Mouse (Mus musculus): ENCODE measurements around the gene Ntng2. TPM values are rescaled to one million over a fixed set of nuclear protein-coding genes. Genes with fewer than 3 reads are reported as not detected.

The Ntng2 gene
- polyA plus RNA-seq, 1 experiment from 2014 or later: 4.3 TPM

GRCm38 (mm10) chr2:29246275-29246674 is 6.5 kb downstream of the Ntng2 start:
- ATAC-seq (ENCODE audit: low FRiP score, low TSS enrichment): no peak
- Histone ChIP-seq H3K27me3 (ENCODE audit: control insufficient read depth, insufficient read depth, low read length) (peaks cover 51% of the 10 kb centered on the region), H3K9ac (ENCODE audit: low read depth, low read length) (no peak overlapping the region), H3K4me2 (replicated peaks; ENCODE audit: low read depth, low read length) (no peak overlapping the region), H3K36me3 (ENCODE audit: control insufficient read depth, insufficient read depth, low read length) (no peaks in the 10 kb centered on the region), H3K27ac (ENCODE audit: low read depth, low read length) (no peak overlapping the region), H3K4me1 (ENCODE audit: control insufficient read depth, insufficient read depth, low read length) (peaks cover 12% of the 10 kb centered on the region), H3K9me3 (ENCODE audit: control insufficient read depth, low read length) (no peaks in the 10 kb centered on the region), H3K4me3 (ENCODE audit: low read length) (no peak overlapping the region)
- 64% methylated on average over 3 of the region's 3 CpGs for WGBS

GRCm38 (mm10) chr2:29245341-29245779 is 7.4 kb downstream of the Ntng2 start:
- 27% methylated on average over 10 of the region's 10 CpGs for WGBS
- ATAC-seq (ENCODE audit: low FRiP score, low TSS enrichment): no peak; the same call in 1 of the 2 replicates
- Histone ChIP-seq H3K4me2 (replicated peaks; ENCODE audit: low read depth, low read length) (no peak overlapping the region), H3K27me3 (ENCODE audit: control insufficient read depth, insufficient read depth, low read length) (peaks cover 46% of the 10 kb centered on the region), H3K36me3 (ENCODE audit: control insufficient read depth, insufficient read depth, low read length) (no peaks in the 10 kb centered on the region), H3K27ac (ENCODE audit: low read depth, low read length) (no peak overlapping the region), H3K9ac (ENCODE audit: low read depth, low read length) (no peak overlapping the region), H3K9me3 (ENCODE audit: control insufficient read depth, low read length) (no peaks in the 10 kb centered on the region), H3K4me1 (ENCODE audit: control insufficient read depth, insufficient read depth, low read length) (peaks cover 5% of the 10 kb centered on the region; the same call in 1 of the 2 replicates), H3K4me3 (ENCODE audit: low read length) (no peak overlapping the region)

- 70% methylated on average over 17 of the region's 17 CpGs for WGBS
- peaks cover 6% of the 10 kb centered on the region; the same call in 1 of the 2 replicates for H3K27me3 ChIP-seq (ENCODE audit: control insufficient read depth, insufficient read depth, low read length)
- no peak overlapping the region for H3K4me3 ChIP-seq (ENCODE audit: low read length)
- H3K36me3 ChIP-seq (ENCODE audit: control insufficient read depth, insufficient read depth, low read length): no peaks in the 10 kb centered on the region
- ATAC-seq (ENCODE audit: low FRiP score, low TSS enrichment): no peak
- H3K9me3 ChIP-seq (ENCODE audit: control insufficient read depth, low read length): no peaks in the 10 kb centered on the region
- 0 out of 2 replicates have a peak, but pooled peaks cover under 1% of the 10 kb centered on the region for H3K4me1 ChIP-seq (ENCODE audit: control insufficient read depth, insufficient read depth, low read length)
- no peak overlapping the region for H3K9ac ChIP-seq (ENCODE audit: low read depth, low read length)
- H3K4me2 ChIP-seq (replicated peaks; ENCODE audit: low read depth, low read length): no peak overlapping the region
- H3K27ac ChIP-seq (ENCODE audit: low read depth, low read length): no peak overlapping the region
These were observed 13.5 kb downstream of the Ntng2 start for GRCm38 (mm10) chr2:29239329-29239728.

- H3K4me2 ChIP-seq (replicated peaks; ENCODE audit: low read depth, low read length): no peak overlapping the region
- 0 out of 2 replicates have a peak, but pooled peaks cover 3% of the 10 kb centered on the region for H3K4me1 ChIP-seq (ENCODE audit: control insufficient read depth, insufficient read depth, low read length)
- ATAC-seq (ENCODE audit: low FRiP score, low TSS enrichment): no peak
- no peak overlapping the region for H3K27ac ChIP-seq (ENCODE audit: low read depth, low read length)
- 17% methylated on average over 4 of the region's 4 CpGs for WGBS
- H3K36me3 ChIP-seq (ENCODE audit: control insufficient read depth, insufficient read depth, low read length): no peaks in the 10 kb centered on the region
- H3K9ac ChIP-seq (ENCODE audit: low read depth, low read length): no peak overlapping the region
- H3K9me3 ChIP-seq (ENCODE audit: control insufficient read depth, low read length): no peaks in the 10 kb centered on the region
- no peak overlapping the region for H3K4me3 ChIP-seq (ENCODE audit: low read length)
- peaks cover 6% of the 10 kb centered on the region; the same call in 1 of the 2 replicates for H3K27me3 ChIP-seq (ENCODE audit: control insufficient read depth, insufficient read depth, low read length)
These were observed 15.2 kb downstream of the Ntng2 start for GRCm38 (mm10) chr2:29237623-29238022.

- no peak overlapping the region for H3K4me2 ChIP-seq (replicated peaks; ENCODE audit: low read depth, low read length)
- H3K27ac ChIP-seq (ENCODE audit: low read depth, low read length): no peak overlapping the region
- H3K36me3 ChIP-seq (ENCODE audit: control insufficient read depth, insufficient read depth, low read length): no peaks in the 10 kb centered on the region
- no peak overlapping the region for H3K9ac ChIP-seq (ENCODE audit: low read depth, low read length)
- H3K4me1 ChIP-seq (ENCODE audit: control insufficient read depth, insufficient read depth, low read length): 0 out of 2 replicates have a peak, but pooled peaks cover 3% of the 10 kb centered on the region
- ATAC-seq (ENCODE audit: low FRiP score, low TSS enrichment): no peak
- no peak overlapping the region for H3K4me3 ChIP-seq (ENCODE audit: low read length)
- H3K9me3 ChIP-seq (ENCODE audit: control insufficient read depth, low read length): no peaks in the 10 kb centered on the region
- WGBS: 81% methylated on average over 7 of the region's 7 CpGs
- peaks cover 6% of the 10 kb centered on the region; the same call in 1 of the 2 replicates for H3K27me3 ChIP-seq (ENCODE audit: control insufficient read depth, insufficient read depth, low read length)
These were observed 17.0 kb downstream of the Ntng2 start for GRCm38 (mm10) chr2:29235811-29236210.

GRCm38 (mm10) chr2:29235026-29235425 is 17.8 kb downstream of the Ntng2 start:
- Histone ChIP-seq H3K36me3 (ENCODE audit: control insufficient read depth, insufficient read depth, low read length) (no peaks in the 10 kb centered on the region), H3K9ac (ENCODE audit: low read depth, low read length) (no peak overlapping the region), H3K4me3 (ENCODE audit: low read length) (no peak overlapping the region), H3K4me2 (replicated peaks; ENCODE audit: low read depth, low read length) (no peak overlapping the region), H3K4me1 (ENCODE audit: control insufficient read depth, insufficient read depth, low read length) (0 out of 2 replicates have a peak, but pooled peaks cover 3% of the 10 kb centered on the region), H3K9me3 (ENCODE audit: control insufficient read depth, low read length) (no peaks in the 10 kb centered on the region), H3K27ac (ENCODE audit: low read depth, low read length) (no peak overlapping the region), H3K27me3 (ENCODE audit: control insufficient read depth, insufficient read depth, low read length) (no peaks in the 10 kb centered on the region; the same call in 1 of the 2 replicates)
- whole genome bisulfite sequencing: 83% methylated on average over 3 of the region's 3 CpGs
- no peak for ATAC-seq (ENCODE audit: low FRiP score, low TSS enrichment)

- Histone ChIP-seq H3K27ac (ENCODE audit: low read depth, low read length) (no peak overlapping the region), H3K27me3 (ENCODE audit: control insufficient read depth, insufficient read depth, low read length) (no peaks in the 10 kb centered on the region; the same call in 1 of the 2 replicates), H3K4me2 (replicated peaks; ENCODE audit: low read depth, low read length) (no peak overlapping the region), H3K9ac (ENCODE audit: low read depth, low read length) (no peak overlapping the region), H3K4me1 (ENCODE audit: control insufficient read depth, insufficient read depth, low read length) (0 out of 2 replicates have a peak, but pooled peaks cover 3% of the 10 kb centered on the region), H3K9me3 (ENCODE audit: control insufficient read depth, low read length) (no peaks in the 10 kb centered on the region), H3K4me3 (ENCODE audit: low read length) (no peak overlapping the region), H3K36me3 (ENCODE audit: control insufficient read depth, insufficient read depth, low read length) (no peaks in the 10 kb centered on the region)
- ATAC-seq (ENCODE audit: low FRiP score, low TSS enrichment): no peak
- WGBS: 73% methylated on average over 4 of the region's 4 CpGs
These were observed 18.8 kb downstream of the Ntng2 start for GRCm38 (mm10) chr2:29234002-29234401.

- no peak overlapping the region for H3K4me3 ChIP-seq (ENCODE audit: low read length)
- no peak for ATAC-seq (ENCODE audit: low FRiP score, low TSS enrichment)
- no peaks in the 10 kb centered on the region for H3K27me3 ChIP-seq (ENCODE audit: control insufficient read depth, insufficient read depth, low read length)
- no peak overlapping the region; the same call in 1 of the 2 replicates for H3K9ac ChIP-seq (ENCODE audit: low read depth, low read length)
- H3K4me2 ChIP-seq (replicated peaks; ENCODE audit: low read depth, low read length): no peak overlapping the region
- WGBS: 64% methylated on average over 9 of the region's 9 CpGs
- no peaks in the 10 kb centered on the region for H3K9me3 ChIP-seq (ENCODE audit: control insufficient read depth, low read length)
- H3K4me1 ChIP-seq (ENCODE audit: control insufficient read depth, insufficient read depth, low read length): 0 out of 2 replicates have a peak, but pooled peaks cover 3% of the 10 kb centered on the region
- H3K36me3 ChIP-seq (ENCODE audit: control insufficient read depth, insufficient read depth, low read length): no peaks in the 10 kb centered on the region
- no peak overlapping the region for H3K27ac ChIP-seq (ENCODE audit: low read depth, low read length)
These were observed 22.5 kb downstream of the Ntng2 start for GRCm38 (mm10) chr2:29230191-29230835.

GRCm38 (mm10) chr2:29226671-29227070 is 26.1 kb downstream of the Ntng2 start:
- no peak overlapping the region for H3K27ac ChIP-seq (ENCODE audit: low read depth, low read length)
- H3K36me3 ChIP-seq (ENCODE audit: control insufficient read depth, insufficient read depth, low read length): no peaks in the 10 kb centered on the region
- no peak overlapping the region for H3K4me3 ChIP-seq (ENCODE audit: low read length)
- WGBS: 80% methylated on average over 4 of the region's 4 CpGs
- no peaks in the 10 kb centered on the region for H3K9me3 ChIP-seq (ENCODE audit: control insufficient read depth, low read length)
- ATAC-seq (ENCODE audit: low FRiP score, low TSS enrichment): no peak
- H3K4me1 ChIP-seq (ENCODE audit: control insufficient read depth, insufficient read depth, low read length): no peaks in the 10 kb centered on the region
- no peaks in the 10 kb centered on the region for H3K27me3 ChIP-seq (ENCODE audit: control insufficient read depth, insufficient read depth, low read length)
- no peak overlapping the region for H3K9ac ChIP-seq (ENCODE audit: low read depth, low read length)
- H3K4me2 ChIP-seq (replicated peaks; ENCODE audit: low read depth, low read length): no peak overlapping the region
